8 mouse cellular contexts compared by ENCODE assay signal in genomic region chr14:52196230-52197155, GRCm38 (mm10). TPM values are rescaled to one million over a fixed set of nuclear protein-coding genes. Genes with fewer than 3 reads are reported as not detected.
DNase-seq lines count a peak whose midpoint lies in the region; ATAC-seq and TF ChIP-seq lines count a peak whose summit lies in the region.

No protein-coding gene starts in this region.

- intact Hi-C loops in heart, adult 2 months (cut with DNase I): loop anchor here (5.0 to 10.0 kb wide), 6 partner anchors 46 to 292 kb away; partner anchors contain the start of genes Chd8 and Hnrnpc
- intact Hi-C loops in heart, postnatal 25 days (cut with DNase I): loop anchor here (2.0 to 5.0 kb wide), 2 partner anchors 72 to 89 kb away; no protein-coding TSS in a partner anchor

- no peak for TF ChIP-seq POLR2A in heart, adult 2 months (IDR thresholded peaks at IDR 0.05; ENCODE audit: insufficient read depth, low read depth, low read length)

- no peaks in the 10 kb centered on the region; the same call in 1 of the 2 replicates for H3K79me2 ChIP-seq in heart, adult 2 months (replicated peaks; ENCODE audit: control insufficient read depth, insufficient read depth, low read length)

- ATAC-seq in forebrain, embryonic 13.5 days: peak; percentile 36; the same call in 1 of the 2 replicates

- peak overlapping the region; percentile 90 for H3K9ac ChIP-seq in heart, adult 2 months (ENCODE audit: low read depth, low read length)
- peak overlapping the region; percentile 99 for H3K9ac ChIP-seq in forebrain, embryonic 13.5 days

- H3K4me1 ChIP-seq in heart, adult 2 months (ENCODE audit: control insufficient read depth, insufficient read depth, low read length): peaks cover 1% of the 10 kb centered on the region; the same call in 1 of the 2 replicates
- peaks cover 19% of the 10 kb centered on the region for H3K4me1 ChIP-seq in forebrain, embryonic 13.5 days
- H3K4me1 ChIP-seq in limb, embryonic 10.5 days: peaks cover 22% of the 10 kb centered on the region

- H3K27ac ChIP-seq in heart, adult 2 months: peak overlapping the region; percentile 95
- peak overlapping the region; percentile 96 for H3K27ac ChIP-seq in forebrain, embryonic 13.5 days
- peak overlapping the region; percentile 99 for H3K27ac ChIP-seq in limb, embryonic 10.5 days

- H3K36me3 ChIP-seq in heart, adult 2 months (ENCODE audit: control insufficient read depth, insufficient read depth, low read length): no peaks in the 10 kb centered on the region; the same call in 1 of the 2 replicates
- H3K36me3 ChIP-seq in forebrain, embryonic 13.5 days (ENCODE audit: poor library complexity, severe bottlenecking): peaks cover 40% of the 10 kb centered on the region
- peaks cover 58% of the 10 kb centered on the region for H3K36me3 ChIP-seq in limb, embryonic 10.5 days

- DNase-seq in heart, adult 2 months: no peak
- no peak for DNase-seq in heart, postnatal 25 days (ENCODE audit: low spot score)
- peak; percentile 10 for DNase-seq in thymus, postnatal 0 days (ENCODE audit: low spot score)
- DNase-seq in thymus, postnatal 36 days: no peak
- peak; percentile 63 for DNase-seq in limb, embryonic 10.5 days (ENCODE audit: low spot score)
- peak; percentile 34 for DNase-seq in naive thymus-derived CD4-positive, alpha-beta T cell, adult 2 months (ENCODE audit: low read depth)
- DNase-seq in adrenal gland, postnatal 14 days: no peak

- WGBS in heart, adult 2 months: under 1% methylated on average over 56 of the region's 59 CpGs
- WGBS in forebrain, embryonic 13.5 days: 2% methylated on average over 31 of the region's 59 CpGs
- WGBS in limb, embryonic 10.5 days: under 1% methylated on average over 59 of the region's 59 CpGs

- no peaks in the 10 kb centered on the region for H3K9me3 ChIP-seq in forebrain, embryonic 13.5 days (replicated peaks)
- no peaks in the 10 kb centered on the region for H3K9me3 ChIP-seq in limb, embryonic 10.5 days (replicated peaks)

- TF ChIP-seq CTCF in heart, adult 2 months (IDR thresholded peaks at IDR 0.05): no peak

- TF ChIP-seq EP300 in heart, adult 2 months (IDR thresholded peaks at IDR 0.05; ENCODE audit: insufficient read depth, low read depth, low read length): no peak

- peak overlapping the region; percentile 99 for H3K4me3 ChIP-seq in heart, adult 2 months
- H3K4me3 ChIP-seq in forebrain, embryonic 13.5 days: peak overlapping the region; percentile 100
- H3K4me3 ChIP-seq in limb, embryonic 10.5 days: peak overlapping the region; percentile 100

- H3K4me2 ChIP-seq in forebrain, embryonic 13.5 days: peak overlapping the region; percentile 81

- H3K27me3 ChIP-seq in heart, adult 2 months (ENCODE audit: control insufficient read depth, insufficient read depth, low read length): no peaks in the 10 kb centered on the region
- no peaks in the 10 kb centered on the region for H3K27me3 ChIP-seq in forebrain, embryonic 13.5 days
- no peaks in the 10 kb centered on the region for H3K27me3 ChIP-seq in limb, embryonic 10.5 days (ENCODE audit: low read depth, poor library complexity, severe bottlenecking)

RNA-seq across cellular contexts. Expression of gene Supt16, which starts 0.7 kb away (rescaled TPM):
- total RNA-seq in heart, adult 2 months (2021): 10 to 100 TPM; 23.9 to 24.7 TPM
- 5.3 and 8.8 TPM in 2 replicates for polyA plus RNA-seq in heart, adult 2 months (2012; rRNA removed)
- 10 to 100 TPM; 22.1 to 23.3 TPM for total RNA-seq in heart, postnatal 25 days (2021)
- 58.9 and 64.1 TPM in 2 replicates for polyA plus RNA-seq in thymus, postnatal 0 days (2015; fragmentation: Nextera tagmentation; extraction: Ambion mirVana)
- polyA plus RNA-seq in forebrain, embryonic 13.5 days (2015; fragmentation: Nextera tagmentation; extraction: Ambion mirVana): 83.8 and 86.1 TPM in 2 replicates
- polyA plus RNA-seq in limb, embryonic 10.5 days (2016; fragmentation: Nextera tagmentation; extraction: Ambion mirVana): 78.5 and 84.5 TPM in 2 replicates
- total RNA-seq in adrenal gland, postnatal 14 days (2021): 56.4 and 62.2 TPM in 2 replicates

Comparison
In these comparisons a context has a peak if more than half of its experiments do, and no peak if none do; other contexts are left out.
1. DNase-seq: peak in thymus, postnatal 0 days (single experiment), limb, embryonic 10.5 days (single experiment) and naive thymus-derived CD4-positive, alpha-beta T cell, adult 2 months (single experiment); none in heart, adult 2 months (0 of 2), heart, postnatal 25 days (single experiment), thymus, postnatal 36 days (0 of 2) and adrenal gland, postnatal 14 days (single experiment).
2. Peak in every context shown above with its lines, with median percentiles within 50 percentile points of each other: H3K27ac ChIP-seq and H3K4me3 ChIP-seq.